Mouse (Mus musculus): ENCODE measurements around the gene Scly. TPM values are rescaled to one million over a fixed set of nuclear protein-coding genes. Genes with fewer than 3 reads are reported as not detected.

Gene Scly
- polyA plus RNA-seq, 1 experiment from 2014 or later = 11.5 TPM

GRCm38 (mm10) chr1:91276581-91276980 lies 21.6 kb upstream of the Scly start:
- ATAC-seq (ENCODE audit: insufficient number of reproducible peaks, insufficient read depth, low FRiP score, low TSS enrichment, low read depth) = no peak
- H3K36me3 ChIP-seq = peaks cover 58% of the 10 kb centered on the region
- H3K9me3 ChIP-seq = no peaks in the 10 kb centered on the region
- no peak overlapping the region for H3K4me2 ChIP-seq
- WGBS = 93% methylated on average over 4 of the region's 4 CpGs
- no peaks in the 10 kb centered on the region for H3K27me3 ChIP-seq
- H3K9ac ChIP-seq = no peak overlapping the region
- H3K4me1 ChIP-seq = no peaks in the 10 kb centered on the region
- no peak overlapping the region for H3K27ac ChIP-seq
- H3K4me3 ChIP-seq = no peak overlapping the region

- Histone ChIP-seq H3K4me1 (no peaks in the 10 kb centered on the region), H3K27ac (no peak overlapping the region), H3K9ac (no peak overlapping the region), H3K4me3 (no peak overlapping the region), H3K9me3 (no peaks in the 10 kb centered on the region), H3K4me2 (no peak overlapping the region), H3K36me3 (peaks cover 63% of the 10 kb centered on the region), H3K27me3 (no peaks in the 10 kb centered on the region)
- ATAC-seq (ENCODE audit: insufficient number of reproducible peaks, insufficient read depth, low FRiP score, low TSS enrichment, low read depth) = no peak
- WGBS = 88% methylated on average over 2 of the region's 2 CpGs
Observed at GRCm38 (mm10) chr1:91277480-91277879, 20.7 kb upstream of the Scly start.

GRCm38 (mm10) chr1:91278410-91279119 lies 19.6 kb upstream of the Scly start:
- no peak overlapping the region for H3K9ac ChIP-seq
- H3K4me2 ChIP-seq = no peak overlapping the region
- H3K9me3 ChIP-seq = no peaks in the 10 kb centered on the region
- no peak for ATAC-seq (ENCODE audit: insufficient number of reproducible peaks, insufficient read depth, low FRiP score, low TSS enrichment, low read depth)
- peaks cover 68% of the 10 kb centered on the region for H3K36me3 ChIP-seq
- no peaks in the 10 kb centered on the region for H3K27me3 ChIP-seq
- H3K4me1 ChIP-seq = no peaks in the 10 kb centered on the region
- no peak overlapping the region for H3K27ac ChIP-seq
- WGBS = 94% methylated on average over 3 of the region's 3 CpGs
- H3K4me3 ChIP-seq = no peak overlapping the region

- Histone ChIP-seq H3K4me3 (no peak overlapping the region), H3K9me3 (no peaks in the 10 kb centered on the region), H3K27ac (no peak overlapping the region), H3K27me3 (no peaks in the 10 kb centered on the region), H3K4me1 (no peaks in the 10 kb centered on the region), H3K9ac (no peak overlapping the region), H3K36me3 (peaks cover 73% of the 10 kb centered on the region), H3K4me2 (no peak overlapping the region)
- WGBS = 81% methylated on average over 1 of the region's 1 CpGs
- ATAC-seq (ENCODE audit: insufficient number of reproducible peaks, insufficient read depth, low FRiP score, low TSS enrichment, low read depth) = no peak
Observed at GRCm38 (mm10) chr1:91279126-91279525, 19.0 kb upstream of the Scly start.

GRCm38 (mm10) chr1:91282582-91282981 lies 15.6 kb upstream of the Scly start:
- Histone ChIP-seq H3K27me3 (no peaks in the 10 kb centered on the region), H3K4me1 (no peaks in the 10 kb centered on the region), H3K36me3 (peaks cover 82% of the 10 kb centered on the region), H3K9me3 (no peaks in the 10 kb centered on the region), H3K27ac (no peak overlapping the region), H3K4me3 (no peak overlapping the region), H3K4me2 (no peak overlapping the region), H3K9ac (no peak overlapping the region)
- 89% methylated on average over 1 of the region's 1 CpGs for WGBS
- ATAC-seq (ENCODE audit: insufficient number of reproducible peaks, insufficient read depth, low FRiP score, low TSS enrichment, low read depth) = no peak

GRCm38 (mm10) chr1:91289375-91289774 lies 8.8 kb upstream of the Scly start:
- H3K4me3 ChIP-seq = no peak overlapping the region
- no peak overlapping the region for H3K4me2 ChIP-seq
- WGBS = 90% methylated on average over 1 of the region's 1 CpGs

GRCm38 (mm10) chr1:91292101-91292825 lies 5.9 kb upstream of the Scly start:
- Histone ChIP-seq H3K4me2 (no peak overlapping the region), H3K4me3 (no peak overlapping the region), H3K27me3 (no peaks in the 10 kb centered on the region), H3K9ac (no peak overlapping the region), H3K36me3 (peaks cover 28% of the 10 kb centered on the region), H3K4me1 (no peaks in the 10 kb centered on the region), H3K9me3 (no peaks in the 10 kb centered on the region), H3K27ac (no peak overlapping the region)
- 92% methylated on average over 11 of the region's 11 CpGs for WGBS
- no peak for ATAC-seq (ENCODE audit: insufficient number of reproducible peaks, insufficient read depth, low FRiP score, low TSS enrichment, low read depth)

More at GRCm38 (mm10) chr1:91289375-91289774, 8.8 kb upstream of the Scly start:
- no peaks in the 10 kb centered on the region for H3K4me1 ChIP-seq
- H3K27ac ChIP-seq = no peak overlapping the region
- no peak for ATAC-seq (ENCODE audit: insufficient number of reproducible peaks, insufficient read depth, low FRiP score, low TSS enrichment, low read depth)
- H3K9me3 ChIP-seq = no peaks in the 10 kb centered on the region
- H3K27me3 ChIP-seq = no peaks in the 10 kb centered on the region
- H3K36me3 ChIP-seq = peaks cover 53% of the 10 kb centered on the region
- no peak overlapping the region for H3K9ac ChIP-seq

- Histone ChIP-seq H3K27ac (no peak overlapping the region), H3K4me1 (peaks cover 8% of the 10 kb centered on the region), H3K4me2 (no peak overlapping the region), H3K9ac (no peak overlapping the region), H3K36me3 (peaks cover 13% of the 10 kb centered on the region), H3K9me3 (no peaks in the 10 kb centered on the region), H3K4me3 (no peak overlapping the region), H3K27me3 (no peaks in the 10 kb centered on the region)
- WGBS = 91% methylated on average over 6 of the region's 6 CpGs
- no peak for ATAC-seq (ENCODE audit: insufficient number of reproducible peaks, insufficient read depth, low FRiP score, low TSS enrichment, low read depth)
Observed at GRCm38 (mm10) chr1:91295544-91295943, 2.6 kb upstream of the Scly start.

GRCm38 (mm10) chr1:91299026-91299706 lies 1.0 kb downstream of the Scly start:
- no peak overlapping the region for H3K27ac ChIP-seq
- no peaks in the 10 kb centered on the region for H3K9me3 ChIP-seq
- peaks cover 12% of the 10 kb centered on the region; the same call in 1 of the 2 replicates for H3K36me3 ChIP-seq
- H3K4me1 ChIP-seq = peaks cover 8% of the 10 kb centered on the region
- no peaks in the 10 kb centered on the region for H3K27me3 ChIP-seq
- H3K9ac ChIP-seq = peak overlapping the region; percentile 83
- WGBS = 76% methylated on average over 13 of the region's 13 CpGs
- H3K4me3 ChIP-seq = peak overlapping the region; percentile 86
- peak overlapping the region; percentile 79 for H3K4me2 ChIP-seq
- no peak for ATAC-seq (ENCODE audit: insufficient number of reproducible peaks, insufficient read depth, low FRiP score, low TSS enrichment, low read depth)

GRCm38 (mm10) chr1:91299707-91300426 lies 1.7 kb downstream of the Scly start:
- Histone ChIP-seq H3K4me3 (no peak overlapping the region), H3K27me3 (no peaks in the 10 kb centered on the region), H3K27ac (no peak overlapping the region), H3K36me3 (peaks cover 12% of the 10 kb centered on the region), H3K4me2 (0 out of 2 replicates have a peak overlapping the region, but pooled peaks have one; percentile 79), H3K9ac (no peak overlapping the region), H3K4me1 (peaks cover 8% of the 10 kb centered on the region), H3K9me3 (no peaks in the 10 kb centered on the region)
- ATAC-seq (ENCODE audit: insufficient number of reproducible peaks, insufficient read depth, low FRiP score, low TSS enrichment, low read depth) = no peak
- 78% methylated on average over 5 of the region's 5 CpGs for WGBS

- H3K27me3 ChIP-seq = no peaks in the 10 kb centered on the region
- H3K4me2 ChIP-seq = no peak overlapping the region
- ATAC-seq (ENCODE audit: insufficient number of reproducible peaks, insufficient read depth, low FRiP score, low TSS enrichment, low read depth) = no peak
- no peak overlapping the region for H3K4me3 ChIP-seq
- no peaks in the 10 kb centered on the region for H3K9me3 ChIP-seq
- H3K27ac ChIP-seq = no peak overlapping the region
- H3K36me3 ChIP-seq = peaks cover 25% of the 10 kb centered on the region
- H3K4me1 ChIP-seq = peaks cover 8% of the 10 kb centered on the region
- WGBS = 83% methylated on average over 3 of the region's 3 CpGs
- no peak overlapping the region for H3K9ac ChIP-seq
Observed at GRCm38 (mm10) chr1:91301206-91301920, 3.2 kb downstream of the Scly start.

Data from embryonic facial prominence, embryonic 13.5 days (tissue).